Mouse (Mus musculus) C2C12 (cell line): ENCODE results near the gene Coasy. TPM values are rescaled to one million over a fixed set of nuclear protein-coding genes. Genes with fewer than 3 reads are reported as not detected.
"Not testable (repeated sequence)": the region's sequence is repeated elsewhere in the genome, so short reads cannot be mapped to it uniquely, and the experiment has no call there.

Experiments
- H3K27me3 ChIP-seq: one replicate; pipeline ENCODE4 v1.6.1; 2011; ENCODE audit not compliant: control insufficient read depth, insufficient read depth, insufficient read length
- H3K36me3 ChIP-seq: one replicate; pipeline ENCODE4 v1.6.1; 2011; ENCODE audit not compliant: control insufficient read depth, insufficient read depth
- H3K4me3 ChIP-seq: one replicate; pipeline ENCODE4 v1.5.1; 2011; ENCODE audit warnings: mild to moderate bottlenecking, control low read depth; ENCODE audit not compliant: poor library complexity, insufficient read depth, severe bottlenecking
- H3K79me2 ChIP-seq: one replicate; pipeline ENCODE4 v1.6.1; 2011; ENCODE audit not compliant: control insufficient read depth, insufficient read depth
- H3K79me3 ChIP-seq: one replicate; pipeline ENCODE4 v1.6.1; 2011; ENCODE audit warnings: low read depth, control low read depth
- H3ac ChIP-seq: one replicate; pipeline ENCODE3; 2011; ENCODE audit warnings: low read depth; ENCODE audit not compliant: control insufficient read depth, insufficient read length
- CEBPB ChIP-seq: IDR thresholded peaks from one replicate; pipeline ENCODE4 v1.6.1; 2011; ENCODE audit warnings: low read depth, mild to moderate bottlenecking, control low read depth, moderate library complexity
- CTCF ChIP-seq: IDR thresholded peaks from one replicate; pipeline ENCODE4 v1.5.1; 2011; ENCODE audit not compliant: control insufficient read depth, insufficient read depth, insufficient read length
- FOSL1 ChIP-seq: IDR thresholded peaks from one replicate; pipeline ENCODE4 v1.8.0; 2011; ENCODE audit warnings: mild to moderate bottlenecking, low read length; ENCODE audit not compliant: poor library complexity, insufficient read depth, severe bottlenecking
- MAX ChIP-seq: IDR thresholded peaks from one replicate; pipeline ENCODE4 v1.6.1; 2011; ENCODE audit warnings: mild to moderate bottlenecking, control low read depth
- MYOD1 ChIP-seq: IDR thresholded peaks from one replicate; pipeline ENCODE4 v1.6.1; 2011; ENCODE audit warnings: low read depth; ENCODE audit not compliant: control insufficient read depth, insufficient read length
- MYOG ChIP-seq: IDR thresholded peaks from one replicate; pipeline ENCODE4 v1.6.1; 2011; ENCODE audit not compliant: control insufficient read depth, insufficient read length; ENCODE audit errors: extremely low read depth
- USF1 ChIP-seq: IDR thresholded peaks from one replicate; pipeline ENCODE4 v1.6.1; 2011; ENCODE audit warnings: low read depth, mild to moderate bottlenecking, control low read depth, moderate library complexity
- polyA plus RNA-seq: library from polyadenylated mRNA; unstranded; fragments of >200 nt; fragmentation: generic; extraction: Trizol; gene quantifications from one replicate; pipeline ENCODE4 v1.2.1, GENCODE M21; 2012; ENCODE audit warnings: missing spikeins

Coasy gene
- polyA plus RNA-seq, 1 experiment, result 31.0 TPM

DNA sequence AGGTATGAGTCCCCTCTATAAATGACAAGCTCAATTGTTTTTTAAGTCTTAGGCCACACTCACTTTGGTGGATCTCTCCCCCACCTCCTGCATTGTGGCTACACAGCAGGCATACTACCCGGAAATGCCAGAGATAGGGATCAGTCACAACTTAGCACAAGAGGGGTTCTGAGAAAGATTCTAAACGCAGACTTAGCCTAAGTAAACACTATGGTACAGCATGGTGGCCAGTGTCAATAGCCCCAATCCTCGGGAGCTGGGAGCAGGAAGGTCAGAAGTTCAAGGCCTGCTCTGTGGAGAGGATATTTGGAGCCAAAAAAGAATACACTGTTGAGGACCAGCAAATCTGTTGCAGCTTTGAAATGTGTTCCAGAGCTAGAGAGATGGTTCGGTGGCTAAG is 35.7 kb downstream of the Coasy start:
- peaks cover 72% of the 10 kb centered on the region for H3K79me3 ChIP-seq
- peak overlapping the region; percentile 14 for H3ac ChIP-seq
- peaks cover 91% of the 10 kb centered on the region for H3K79me2 ChIP-seq
- H3K36me3 ChIP-seq, result peaks cover 47% of the 10 kb centered on the region
- no peaks in the 10 kb centered on the region for H3K27me3 ChIP-seq
- no peak overlapping the region for H3K4me3 ChIP-seq
- no peak for TF ChIP-seq USF1
- TF ChIP-seq MYOG, result no peak
- TF ChIP-seq MAX, result no peak
- TF ChIP-seq CTCF, result no peak
- TF ChIP-seq FOSL1, result no peak
- no peak for TF ChIP-seq MYOD1
- no peak for TF ChIP-seq CEBPB

DNA sequence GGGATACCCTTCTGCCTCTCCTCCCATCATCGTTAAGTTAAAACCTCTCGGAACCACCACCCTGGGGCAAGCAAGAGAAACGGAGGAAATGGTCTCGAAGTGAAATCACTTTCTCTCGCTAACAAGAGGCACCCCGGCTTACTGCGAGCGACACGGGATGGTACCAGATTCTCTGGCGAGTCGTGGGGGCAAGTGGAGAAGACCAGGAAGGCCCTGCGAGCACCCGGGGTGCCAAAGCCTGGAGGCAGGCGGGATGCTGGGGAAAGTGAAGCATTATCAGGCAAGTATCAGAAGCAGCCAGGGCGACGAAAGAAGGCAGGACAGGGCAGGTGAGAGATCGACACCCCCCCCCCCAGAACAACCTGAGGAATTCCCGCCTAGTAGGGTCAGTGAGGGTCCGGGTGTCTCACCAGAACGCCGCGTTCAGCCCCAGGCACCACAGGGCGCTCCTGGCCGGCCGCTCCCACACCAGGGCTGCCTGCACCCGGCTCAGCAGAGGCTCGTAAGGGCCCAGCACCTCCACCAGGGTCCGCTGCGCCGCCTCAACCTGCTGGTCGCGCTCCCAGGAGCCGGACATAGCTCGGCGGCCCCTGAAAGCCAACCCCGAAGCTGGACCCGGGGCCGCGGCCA is 36.9 kb downstream of the Coasy start:
- no peak for TF ChIP-seq CEBPB
- TF ChIP-seq USF1, result no peak
- no peak for TF ChIP-seq CTCF
- no peak for TF ChIP-seq FOSL1
- no peak for TF ChIP-seq MYOG
- H3K4me3 ChIP-seq, result peak overlapping the region; percentile 85
- peak overlapping the region; percentile 95 for H3ac ChIP-seq
- peaks cover 45% of the 10 kb centered on the region for H3K36me3 ChIP-seq
- H3K27me3 ChIP-seq, result no peaks in the 10 kb centered on the region
- peaks cover 80% of the 10 kb centered on the region for H3K79me2 ChIP-seq
- H3K79me3 ChIP-seq, result peaks cover 62% of the 10 kb centered on the region

DNA sequence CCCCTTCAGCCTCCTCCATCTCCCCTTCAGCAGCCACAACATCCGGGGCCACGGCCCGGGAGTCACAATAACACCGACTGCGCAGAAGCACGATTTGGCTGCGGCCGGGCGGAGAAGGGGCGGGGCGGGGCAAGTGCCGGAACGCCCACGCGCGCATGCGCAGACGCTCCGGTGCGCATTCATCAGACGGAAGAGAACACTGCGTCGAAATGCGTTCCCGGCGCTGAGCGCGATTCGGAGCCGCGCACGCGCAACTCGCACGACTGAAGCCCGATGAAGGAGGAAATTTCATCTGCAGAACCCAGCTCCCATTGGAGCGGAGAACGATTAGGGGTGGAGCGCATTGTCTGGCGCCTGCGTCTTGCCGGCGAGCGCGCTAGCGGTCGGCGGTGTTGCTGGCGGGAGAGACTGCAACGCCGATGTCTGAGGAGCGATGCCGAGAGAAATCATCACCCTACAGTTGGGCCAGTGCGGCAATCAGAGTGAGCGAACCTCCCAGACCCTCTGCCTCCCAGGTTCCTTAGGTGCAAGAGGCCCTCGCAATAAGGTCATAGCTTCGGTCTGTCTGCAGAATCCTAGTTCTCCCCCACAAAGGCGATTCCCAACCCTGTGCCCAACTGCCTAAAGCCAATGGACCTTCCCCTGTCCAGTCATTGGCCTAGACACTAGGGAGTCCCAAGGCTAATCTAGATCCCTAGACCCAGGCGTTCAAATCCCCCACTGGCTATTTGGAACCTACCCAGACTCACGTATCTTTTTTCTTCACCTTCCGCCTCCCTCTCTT is 37.6 kb downstream of the Coasy start, which contains the start of the genes Retreg3 and Tubg1:
Retreg3 (minus strand) TSS at position 133 of the 784 bp plus-strand sequence.
Tubg1 (plus strand) TSS at position 178 of the 784 bp plus-strand sequence.
- Histone ChIP-seq H3K79me2 (peaks cover 73% of the 10 kb centered on the region), H3K4me3 (peak within 1 kb of the TSS; percentile 85), H3K79me3 (peaks cover 56% of the 10 kb centered on the region), H3K36me3 (peaks cover 47% of the 10 kb centered on the region), H3ac (peak within 1 kb of the TSS; percentile 95), H3K27me3 (no peaks in the 10 kb centered on the region)
- TF ChIP-seq MAX, result peak; percentile 87
- no peak for TF ChIP-seq FOSL1
- no peak for TF ChIP-seq USF1
- no peak for TF ChIP-seq CTCF
- no peak for TF ChIP-seq CEBPB
- TF ChIP-seq MYOD1, result no peak
- TF ChIP-seq MYOG, result no peak

DNA sequence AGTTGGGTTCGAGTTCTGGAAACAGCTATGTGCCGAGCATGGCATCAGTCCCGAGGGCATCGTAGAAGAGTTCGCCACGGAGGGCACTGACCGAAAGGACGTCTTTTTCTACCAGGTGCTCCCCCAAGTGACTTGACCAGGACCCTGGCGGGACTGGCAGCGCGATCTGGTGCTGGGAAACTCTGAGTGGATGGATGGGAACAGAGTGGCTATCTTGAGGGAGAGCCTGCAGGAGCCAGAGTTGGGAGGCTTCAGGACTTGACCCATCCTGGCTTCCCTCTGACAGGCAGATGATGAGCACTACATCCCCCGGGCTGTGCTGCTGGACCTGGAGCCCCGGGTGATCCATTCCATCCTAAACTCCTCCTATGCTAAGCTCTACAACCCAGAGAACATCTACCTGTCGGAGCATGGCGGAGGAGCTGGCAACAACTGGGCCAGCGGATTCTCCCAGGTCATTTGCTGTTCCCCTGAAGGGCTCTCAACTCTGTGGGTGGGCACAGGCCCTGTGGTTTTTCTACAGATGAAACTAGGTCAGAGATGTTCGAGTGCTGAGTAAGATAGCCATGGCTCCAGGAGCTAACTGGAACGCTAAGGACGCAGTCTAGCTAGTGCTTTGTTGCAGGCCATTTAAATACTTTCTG is 38.3 kb downstream of the Coasy start:
- peaks cover 48% of the 10 kb centered on the region for H3K79me3 ChIP-seq
- H3K36me3 ChIP-seq, result peaks cover 47% of the 10 kb centered on the region
- peak overlapping the region; percentile 87 for H3ac ChIP-seq
- no peak for TF ChIP-seq MAX
- TF ChIP-seq CEBPB, result no peak
- no peak for TF ChIP-seq MYOD1
- no peak for TF ChIP-seq USF1
- no peak for TF ChIP-seq MYOG
- TF ChIP-seq CTCF, result no peak
- TF ChIP-seq FOSL1, result no peak
- peak overlapping the region; percentile 85 for H3K4me3 ChIP-seq
- H3K27me3 ChIP-seq, result no peaks in the 10 kb centered on the region
- H3K79me2 ChIP-seq, result peaks cover 66% of the 10 kb centered on the region

DNA sequence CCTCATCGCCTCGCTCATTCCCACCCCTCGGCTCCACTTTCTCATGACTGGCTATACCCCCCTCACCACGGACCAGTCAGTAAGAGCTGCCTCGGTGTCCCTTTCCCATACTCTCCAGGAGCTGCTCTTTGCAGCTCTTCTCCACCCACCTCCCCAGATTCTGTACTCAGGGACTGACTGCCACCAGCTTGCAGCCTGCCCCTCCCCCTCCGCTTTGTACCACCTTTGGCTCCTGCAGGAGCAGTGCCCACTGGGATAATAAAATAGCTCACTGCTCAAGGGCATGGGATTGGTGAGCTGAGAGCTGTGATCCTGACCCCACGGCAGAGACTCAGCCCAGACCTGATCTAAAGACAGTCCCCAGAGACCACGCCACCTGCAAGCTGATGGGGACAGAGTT is 42.1 kb downstream of the Coasy start:
- Histone ChIP-seq H3K79me3 (peaks cover 15% of the 10 kb centered on the region), H3K36me3 (peaks cover 45% of the 10 kb centered on the region), H3K79me2 (peaks cover 28% of the 10 kb centered on the region)
- not testable (repeated sequence) for H3ac ChIP-seq, H3K4me3 ChIP-seq, H3K27me3 ChIP-seq

DNA sequence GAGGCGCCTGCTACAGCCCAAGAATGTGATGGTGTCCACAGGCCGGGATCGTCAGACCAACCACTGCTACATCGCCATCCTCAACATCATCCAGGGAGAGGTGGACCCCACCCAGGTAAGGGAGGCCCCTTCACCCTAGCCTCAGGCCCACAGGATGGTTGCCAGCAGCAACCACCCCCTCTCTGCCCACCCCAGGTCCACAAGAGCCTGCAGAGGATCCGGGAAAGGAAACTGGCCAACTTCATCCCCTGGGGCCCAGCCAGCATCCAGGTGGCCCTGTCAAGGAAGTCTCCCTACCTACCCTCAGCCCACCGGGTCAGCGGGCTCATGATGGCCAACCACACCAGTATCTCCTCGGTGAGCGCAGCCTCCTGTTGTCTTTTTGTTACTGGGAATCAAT is 42.6 kb downstream of the Coasy start:
- not testable (repeated sequence) for H3K4me3 ChIP-seq, H3K27me3 ChIP-seq, H3ac ChIP-seq
- H3K79me2 ChIP-seq, result peaks cover 27% of the 10 kb centered on the region
- peaks cover 45% of the 10 kb centered on the region for H3K36me3 ChIP-seq
- peaks cover 15% of the 10 kb centered on the region for H3K79me3 ChIP-seq
